Mouse (Mus musculus) central nervous system, embryonic 11.5 days (tissue): ENCODE data around the gene Gm6890. TPM values are rescaled to one million over a fixed set of nuclear protein-coding genes. Genes with fewer than 3 reads are reported as not detected.

ENCODE experiments used
- polyA plus RNA-seq: library from polyadenylated mRNA; depleted of rRNA; stranded (reverse); fragments of >200 nt; gene quantifications from 2 replicates; pipeline ENCODE4 v1.2.3, GENCODE M21; 2012; rRNA removed

The Gm6890 gene
- polyA plus RNA-seq: not detected in 2 replicates

GRCm38 (mm10) chrX:74740627-74741026, at the start of gene Gm6890:
Gene Gm6890 (plus strand): TSS chrX:74740927.

Other genes starting within 250 kb of the Gm6890 start
- gene Olfr1326-ps1, start 166.0 kb upstream of the Gm6890 start, polyA plus RNA-seq: not detected in 2 replicates
- gene Olfr1325, start 148.2 kb upstream of the Gm6890 start, polyA plus RNA-seq: not detected in 2 replicates
- 0.05 and 0.06 TPM in 2 replicates for gene Gm5640, start 95.3 kb upstream of the Gm6890 start, polyA plus RNA-seq
- not detected in 2 replicates for gene Gm5936, start 96.3 kb downstream of the Gm6890 start, polyA plus RNA-seq